Mouse (Mus musculus) 416B (cell line): ENCODE measurements at regions not wholly inside any gene's neighbourhood (a gene's known extent, or its start where the extent isn't known, plus 50 kb on each side); places are given as distances from the start of the nearest gene placed in this dataset.

Experiments used
- DNase-seq: peaks from one replicate; pipeline ENCODE4 v3.0.0; 2011; ENCODE audit warnings: low read depth

GRCm38 (mm10) chr14:105779760-105780159 lies 116.9 kb downstream of the Spry2 start:
- DNase-seq: no peak

- DNase-seq: peak; percentile 81
These were observed 117.3 kb downstream of the Spry2 start for GRCm38 (mm10) chr14:105779349-105779748.

GRCm38 (mm10) chr14:105773674-105774073 lies 122.9 kb downstream of the Spry2 start:
- DNase-seq: no peak

GRCm38 (mm10) chr14:105767100-105767499 lies 129.5 kb downstream of the Spry2 start:
- DNase-seq: peak; percentile 60

GRCm38 (mm10) chr14:105752509-105753375 lies 143.9 kb downstream of the Spry2 start:
- no peak for DNase-seq

- DNase-seq: peak; percentile 89
These were observed 144.9 kb downstream of the Spry2 start for GRCm38 (mm10) chr14:105751762-105752161.

GRCm38 (mm10) chr14:105744578-105744977 lies 152.0 kb downstream of the Spry2 start:
- DNase-seq: no peak

- no peak for DNase-seq
These were observed 152.5 kb downstream of the Spry2 start for GRCm38 (mm10) chr14:105744125-105744524.

- DNase-seq: no peak
These were observed 155.7 kb downstream of the Spry2 start for GRCm38 (mm10) chr14:105740889-105741288.

- DNase-seq: no peak
These were observed 158.1 kb downstream of the Spry2 start for GRCm38 (mm10) chr14:105738568-105738967.

GRCm38 (mm10) chr14:105736352-105736751 lies 160.3 kb downstream of the Spry2 start:
- DNase-seq: no peak

GRCm38 (mm10) chr14:105734291-105734690 lies 162.3 kb downstream of the Spry2 start:
- DNase-seq: no peak

- peak; percentile 74 for DNase-seq
These were observed 163.4 kb downstream of the Spry2 start for GRCm38 (mm10) chr14:105733013-105733728.

- peak; percentile 87 for DNase-seq
These were observed 164.2 kb downstream of the Spry2 start for GRCm38 (mm10) chr14:105732221-105733012.

- DNase-seq: peak; percentile 75
These were observed 165.8 kb downstream of the Spry2 start for GRCm38 (mm10) chr14:105730786-105731185.

- no peak for DNase-seq
These were observed 167.8 kb downstream of the Spry2 start for GRCm38 (mm10) chr14:105728841-105729240.

- DNase-seq: no peak
These were observed 170.9 kb downstream of the Spry2 start for GRCm38 (mm10) chr14:105725741-105726140.

- DNase-seq: no peak
These were observed 173.7 kb downstream of the Spry2 start for GRCm38 (mm10) chr14:105722923-105723322.

GRCm38 (mm10) chr14:105721576-105721975 lies 175.0 kb downstream of the Spry2 start:
- DNase-seq: no peak

GRCm38 (mm10) chr14:105720816-105721510 lies 175.7 kb downstream of the Spry2 start:
- no peak for DNase-seq

GRCm38 (mm10) chr14:105718676-105719441 lies 177.8 kb downstream of the Spry2 start:
- DNase-seq: no peak
